Mouse (Mus musculus) forebrain, embryonic 11.5 days (tissue): ENCODE data around the gene Mrpl55. TPM values are rescaled to one million over a fixed set of nuclear protein-coding genes. Genes with fewer than 3 reads are reported as not detected.

Source experiments
- ATAC-seq: fragments of 200-750 bp; cut with Nextera tagmentation; replicated peaks from 2 replicates; pipeline ENCODE4 v1.8.0; 2017; ENCODE audit warnings: moderate TSS enrichment; ENCODE audit not compliant: low FRiP score
- DNase-seq: peaks from one replicate; pipeline ENCODE4 v3.0.0-alpha.2; 2017; ENCODE audit warnings: low spot score
- H3K27ac ChIP-seq: fragments of 300-500 bp; sonication (generic); 2 replicates; pipeline ENCODE4 v1.5.1; 2014; ENCODE audit warnings: low read depth, low read length
- H3K27me3 ChIP-seq: fragments of 300-500 bp; sonication (generic); 2 replicates; pipeline ENCODE4 v1.6.1; 2014; ENCODE audit warnings: mild to moderate bottlenecking, low read length, mixed read lengths; ENCODE audit not compliant: control insufficient read depth, insufficient read depth
- H3K36me3 ChIP-seq: fragments of 300-500 bp; sonication (generic); 2 replicates; pipeline ENCODE4 v1.6.1; 2014; ENCODE audit warnings: mild to moderate bottlenecking, low read length, moderate library complexity, mixed read lengths; ENCODE audit not compliant: control insufficient read depth, insufficient read depth
- H3K4me1 ChIP-seq: fragments of 300-500 bp; sonication (generic); replicated peaks from 2 replicates; pipeline ENCODE4 v1.6.1; 2014; ENCODE audit warnings: low read length, mixed read lengths; ENCODE audit not compliant: control insufficient read depth, insufficient read depth
- H3K4me2 ChIP-seq: fragments of 300-500 bp; sonication (generic); 2 replicates; pipeline ENCODE4 v1.6.1; 2014; ENCODE audit warnings: low read depth, mild to moderate bottlenecking, low read length, moderate library complexity, mixed read lengths; ENCODE audit not compliant: severe bottlenecking
- H3K4me3 ChIP-seq: fragments of 300-500 bp; sonication (generic); 2 replicates; pipeline ENCODE4 v1.5.1; 2014; ENCODE audit warnings: low read depth, low read length
- H3K9ac ChIP-seq: fragments of 300-500 bp; sonication (generic); 2 replicates; pipeline ENCODE4 v1.6.1; 2014; ENCODE audit warnings: low read length
- H3K9me3 ChIP-seq: fragments of 300-500 bp; sonication (generic); 2 replicates; pipeline ENCODE4 v1.6.1; 2016; ENCODE audit warnings: low read length, mixed read lengths; ENCODE audit not compliant: control insufficient read depth
- WGBS: fragments of 180-500 bp; shearing (Covaris S2); extraction: QIAGEN DNeasy Blood & Tissue Kit; methylation state at CpG from one replicate; pipeline ENCODE4 v1.1.7; 2014; 5-methylcytosine and 5-hydroxymethylcytosine counted together
- polyA plus RNA-seq: library from polyadenylated mRNA; unstranded; fragments of >200 nt; fragmentation: Nextera tagmentation; extraction: Ambion mirVana; gene quantifications from 2 replicates; pipeline ENCODE4 v1.2.1, GENCODE M21; 2014

Mrpl55 gene
- polyA plus RNA-seq, 1 experiment from 2014 or later = 94.3 TPM

- no peaks in the 10 kb centered on the region for H3K36me3 ChIP-seq
- H3K9me3 ChIP-seq = no peaks in the 10 kb centered on the region
- peak overlapping the region; percentile 89 for H3K4me2 ChIP-seq
- H3K4me1 ChIP-seq = peaks cover 10% of the 10 kb centered on the region
- H3K9ac ChIP-seq = peak overlapping the region; percentile 98
- H3K4me3 ChIP-seq = peak overlapping the region; percentile 100
- 7% methylated on average over 21 of the region's 21 CpGs for WGBS
- H3K27ac ChIP-seq = 0 out of 2 replicates have a peak overlapping the region, but pooled peaks have one; percentile 89
- no peak for ATAC-seq
- no peak for DNase-seq
- H3K27me3 ChIP-seq = no peaks in the 10 kb centered on the region
Measured at GRCm38 (mm10) chr11:59226787-59227603, 24.7 kb downstream of the Mrpl55 start.

DNA sequence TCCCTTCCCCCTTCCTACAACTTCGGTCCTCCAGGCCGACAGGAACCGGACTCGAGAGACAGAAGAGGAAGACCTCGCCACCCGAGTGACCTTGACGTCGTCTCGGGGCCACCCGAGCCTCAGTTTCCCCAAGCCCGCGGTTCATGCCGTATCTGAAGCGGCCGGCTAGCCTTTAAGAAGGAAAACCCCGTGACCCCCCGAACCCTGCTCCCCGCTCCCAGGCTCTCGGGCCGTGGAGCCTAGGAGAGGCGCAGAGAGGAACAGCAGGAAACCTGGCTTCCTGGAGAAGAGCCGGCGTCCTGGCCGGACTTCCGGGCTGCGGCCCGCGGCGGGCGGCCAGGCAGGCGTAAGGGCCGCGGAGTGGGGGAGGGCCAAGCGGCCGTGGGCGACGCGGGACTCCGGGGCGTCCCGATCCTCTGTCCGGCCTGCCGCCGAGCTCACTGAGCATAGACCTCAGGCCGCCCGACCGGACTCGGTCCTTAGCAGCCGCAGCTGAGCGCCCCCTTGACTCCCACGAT, 25.4 kb downstream of the Mrpl55 start:
- Histone ChIP-seq H3K36me3 (no peaks in the 10 kb centered on the region), H3K9ac (peak overlapping the region; percentile 98), H3K27ac (peak overlapping the region; percentile 89), H3K27me3 (no peaks in the 10 kb centered on the region), H3K4me3 (peak overlapping the region; percentile 100), H3K9me3 (no peaks in the 10 kb centered on the region), H3K4me2 (peak overlapping the region; percentile 89), H3K4me1 (peaks cover 10% of the 10 kb centered on the region)
- ATAC-seq (peak; percentile 83), DNase-seq (no peak)
- under 1% methylated on average over 46 of the region's 51 CpGs for WGBS

- H3K4me2 ChIP-seq = peak within 1 kb of the TSS; percentile 89
- peak within 1 kb of the TSS; percentile 89 for H3K27ac ChIP-seq
- H3K36me3 ChIP-seq = no peaks in the 10 kb centered on the region
- ATAC-seq (peak; percentile 95), DNase-seq (peak; percentile 97)
- H3K4me3 ChIP-seq = peak within 1 kb of the TSS; percentile 100
- H3K9me3 ChIP-seq = no peaks in the 10 kb centered on the region
- H3K27me3 ChIP-seq = no peaks in the 10 kb centered on the region
- H3K9ac ChIP-seq = peak within 1 kb of the TSS; percentile 98
- peaks cover 10% of the 10 kb centered on the region for H3K4me1 ChIP-seq
- 4% methylated on average over 56 of the region's 59 CpGs for WGBS
Measured at GRCm38 (mm10) chr11:59228122-59228953, 26.1 kb downstream of the Mrpl55 start, which contains the start of gene Arf1. TSS of gene Arf1 (minus strand) at chr11:59228270.

DNA sequence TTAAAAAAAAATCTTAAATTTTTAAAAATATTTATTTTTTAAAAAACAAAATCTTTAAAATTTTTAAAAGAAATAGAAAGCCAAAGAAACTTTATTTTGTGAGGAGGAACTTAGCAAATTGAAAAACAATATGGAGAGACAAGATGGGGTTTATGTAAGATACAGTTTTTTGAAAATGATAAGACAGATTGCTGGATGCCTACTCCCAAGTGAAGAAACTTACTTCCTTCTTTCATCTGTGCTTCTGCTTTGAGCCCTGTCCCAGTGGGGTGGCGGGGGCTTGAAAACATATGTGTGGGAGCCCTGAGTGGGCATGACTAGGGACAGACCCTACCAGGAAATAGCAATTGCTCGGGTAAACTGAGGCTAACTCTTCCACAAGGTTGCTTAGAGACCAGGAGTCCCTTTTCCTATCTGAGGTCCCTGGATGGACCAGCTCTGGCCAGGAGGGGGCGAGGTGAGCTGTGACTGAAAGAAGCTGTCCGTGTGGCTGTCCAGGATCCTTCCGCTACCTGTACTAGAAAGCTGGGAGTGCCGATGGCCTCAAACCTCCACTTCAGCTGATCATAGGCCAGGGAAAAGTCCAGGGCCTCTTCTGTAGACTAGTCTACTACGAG, 28.0 kb downstream of the Mrpl55 start:
- H3K9me3 ChIP-seq = no peaks in the 10 kb centered on the region
- H3K36me3 ChIP-seq = no peaks in the 10 kb centered on the region
- ATAC-seq (no peak), DNase-seq (peak; percentile 84)
- no peak overlapping the region for H3K27ac ChIP-seq
- no peak overlapping the region for H3K4me3 ChIP-seq
- no peaks in the 10 kb centered on the region for H3K27me3 ChIP-seq
- H3K9ac ChIP-seq = no peak overlapping the region
- peaks cover 10% of the 10 kb centered on the region for H3K4me1 ChIP-seq
- no peak overlapping the region for H3K4me2 ChIP-seq
- WGBS = 18% methylated on average over 7 of the region's 7 CpGs

DNA sequence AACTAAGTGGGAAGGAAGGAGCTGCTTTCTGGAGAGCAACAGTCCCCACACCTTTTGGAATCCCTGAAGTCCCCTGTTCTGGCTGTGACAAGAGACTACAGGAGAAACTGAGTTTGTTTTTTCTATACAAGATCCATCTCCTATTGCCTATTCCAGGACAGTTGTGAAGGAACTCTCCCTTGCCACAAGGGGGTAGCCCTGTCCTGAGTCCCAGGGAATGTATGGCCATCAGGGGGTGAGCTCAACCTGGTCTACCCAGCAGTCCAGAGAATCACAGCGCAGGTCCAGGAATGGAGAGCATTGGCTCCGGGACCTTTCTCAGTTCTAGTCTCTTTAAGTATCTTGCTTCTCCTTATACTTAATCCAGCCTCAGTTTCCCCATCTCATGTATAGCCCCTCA, 30.5 kb downstream of the Mrpl55 start:
- Histone ChIP-seq H3K36me3 (no peaks in the 10 kb centered on the region), H3K4me1 (0 out of 2 replicates have a peak, but pooled peaks cover 2% of the 10 kb centered on the region), H3K4me2 (no peak overlapping the region), H3K9me3 (no peaks in the 10 kb centered on the region), H3K9ac (no peak overlapping the region), H3K27me3 (no peaks in the 10 kb centered on the region), H3K27ac (no peak overlapping the region), H3K4me3 (no peak overlapping the region)
- WGBS = 53% methylated on average over 2 of the region's 2 CpGs
- no peak for DNase-seq
- no peak for ATAC-seq

DNA sequence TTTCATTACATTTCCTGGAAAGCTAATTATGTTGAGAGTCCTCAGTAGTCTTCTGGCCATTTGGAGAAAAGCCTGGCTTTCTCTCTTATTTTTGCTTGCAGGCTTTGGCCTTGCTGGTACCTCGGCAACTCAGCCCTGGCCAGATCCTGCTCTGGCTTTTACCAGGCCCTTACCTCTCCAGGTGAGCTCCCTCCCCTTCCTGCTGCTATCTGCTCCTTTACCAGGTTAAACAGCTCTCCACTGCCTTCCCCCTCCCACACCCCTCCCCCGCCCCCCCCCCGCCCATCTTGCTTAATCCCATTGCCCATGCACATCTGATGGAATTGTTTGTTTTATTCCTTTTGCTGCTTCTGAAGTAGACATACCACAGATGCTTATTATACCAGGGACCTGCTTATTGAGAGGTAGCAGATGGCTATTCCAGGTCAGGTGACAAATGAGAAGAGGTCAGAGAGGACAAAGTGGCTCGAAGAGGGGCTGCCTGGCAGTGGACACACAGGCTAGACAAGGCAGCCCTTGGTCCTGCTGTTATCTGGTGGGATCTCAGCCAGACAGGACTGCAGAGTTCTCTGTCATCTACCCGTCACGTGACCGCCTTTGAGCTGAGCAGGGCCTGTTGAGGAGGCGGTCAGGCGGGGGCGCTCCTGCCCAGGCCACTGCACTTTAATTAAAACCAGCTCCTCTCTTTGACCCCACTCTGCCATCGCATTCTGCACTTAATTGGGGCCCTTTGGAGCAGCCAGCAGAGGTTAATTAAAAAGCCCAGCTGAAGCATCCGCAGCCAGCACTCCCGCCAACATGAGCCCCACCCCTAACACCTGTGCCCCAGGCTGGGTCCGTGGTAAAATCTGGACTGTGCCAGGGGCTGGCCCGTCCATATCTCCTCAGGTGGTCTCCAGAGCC, 36.5 kb downstream of the Mrpl55 start:
- Histone ChIP-seq H3K4me3 (no peak overlapping the region), H3K4me1 (peaks cover 10% of the 10 kb centered on the region; the same call in 1 of the 2 replicates), H3K36me3 (no peaks in the 10 kb centered on the region), H3K4me2 (no peak overlapping the region), H3K27ac (no peak overlapping the region), H3K27me3 (peaks cover 2% of the 10 kb centered on the region; the same call in 1 of the 2 replicates), H3K9me3 (no peaks in the 10 kb centered on the region), H3K9ac (no peak overlapping the region)
- DNase-seq (peak; percentile 86), ATAC-seq (peak; percentile 84)
- WGBS = 5% methylated on average over 15 of the region's 15 CpGs

- DNase-seq = no peak
- Histone ChIP-seq H3K36me3 (no peaks in the 10 kb centered on the region), H3K27ac (no peak overlapping the region), H3K4me1 (peaks cover 10% of the 10 kb centered on the region; the same call in 1 of the 2 replicates), H3K4me3 (no peak overlapping the region), H3K9ac (no peak overlapping the region), H3K27me3 (peaks cover 2% of the 10 kb centered on the region; the same call in 1 of the 2 replicates), H3K4me2 (no peak overlapping the region), H3K9me3 (no peaks in the 10 kb centered on the region)
- WGBS = 60% methylated on average over 4 of the region's 4 CpGs
- ATAC-seq = peak; percentile 44
Measured at GRCm38 (mm10) chr11:59239428-59239785, 37.1 kb downstream of the Mrpl55 start.
